Mouse (Mus musculus) liver, embryonic 11.5 days (tissue): ENCODE measurements at regions not wholly inside any gene's neighbourhood (a gene's known extent, or its start where the extent isn't known, plus 50 kb on each side); places are given as distances from the start of the nearest gene placed in this dataset.

ENCODE experiments used
- ATAC-seq: fragments of 200-750 bp; cut with Nextera tagmentation; replicated peaks from 2 replicates; pipeline ENCODE4 v1.8.0; 2017; ENCODE audit warnings: moderate number of reproducible peaks, mild to moderate bottlenecking, moderate TSS enrichment, moderate library complexity; ENCODE audit not compliant: low FRiP score
- DNase-seq: peaks from one replicate; pipeline ENCODE4 v3.0.0-alpha.2; 2017; ENCODE audit warnings: low spot score
- H3K27ac ChIP-seq: fragments of 300-500 bp; sonication (generic); 2 replicates; pipeline ENCODE4 v1.5.1; 2014; ENCODE audit warnings: mild to moderate bottlenecking, low read depth, low read length, control low read depth
- H3K27me3 ChIP-seq: fragments of 300-500 bp; sonication (generic); replicated peaks from 2 replicates; pipeline ENCODE4 v1.6.1; 2014; ENCODE audit warnings: low read length, mixed read lengths; ENCODE audit not compliant: control insufficient read depth, insufficient read depth
- H3K36me3 ChIP-seq: fragments of 300-500 bp; sonication (generic); 2 replicates; pipeline ENCODE4 v1.6.1; 2014; ENCODE audit warnings: mild to moderate bottlenecking, low read length, moderate library complexity, mixed read lengths; ENCODE audit not compliant: control insufficient read depth, insufficient read depth
- H3K4me1 ChIP-seq: fragments of 300-500 bp; sonication (generic); replicated peaks from 2 replicates; pipeline ENCODE4 v1.6.1; 2014; ENCODE audit warnings: low read length, mixed read lengths; ENCODE audit not compliant: control insufficient read depth, insufficient read depth
- H3K4me2 ChIP-seq: fragments of 300-500 bp; sonication (generic); 2 replicates; pipeline ENCODE4 v1.6.1; 2014; ENCODE audit warnings: mild to moderate bottlenecking, control low read depth, moderate library complexity
- H3K4me3 ChIP-seq: fragments of 300-500 bp; sonication (generic); 2 replicates; pipeline ENCODE4 v1.5.1; 2014; ENCODE audit warnings: low read depth, low read length, control low read depth
- H3K9ac ChIP-seq: fragments of 300-500 bp; sonication (generic); 2 replicates; pipeline ENCODE4 v1.6.1; 2014; ENCODE audit warnings: low read depth, low read length, control low read depth
- H3K9me3 ChIP-seq: fragments of 300-500 bp; sonication (generic); 2 replicates; pipeline ENCODE4 v1.6.1; 2016; ENCODE audit warnings: low read length, inconsistent platforms, mixed read lengths; ENCODE audit not compliant: control insufficient read depth
- WGBS: fragments of 180-500 bp; shearing (Covaris S2); extraction: QIAGEN DNeasy Blood & Tissue Kit; methylation state at CpG from one replicate; pipeline ENCODE4 v1.1.7; 2014; 5-methylcytosine and 5-hydroxymethylcytosine counted together

DNA sequence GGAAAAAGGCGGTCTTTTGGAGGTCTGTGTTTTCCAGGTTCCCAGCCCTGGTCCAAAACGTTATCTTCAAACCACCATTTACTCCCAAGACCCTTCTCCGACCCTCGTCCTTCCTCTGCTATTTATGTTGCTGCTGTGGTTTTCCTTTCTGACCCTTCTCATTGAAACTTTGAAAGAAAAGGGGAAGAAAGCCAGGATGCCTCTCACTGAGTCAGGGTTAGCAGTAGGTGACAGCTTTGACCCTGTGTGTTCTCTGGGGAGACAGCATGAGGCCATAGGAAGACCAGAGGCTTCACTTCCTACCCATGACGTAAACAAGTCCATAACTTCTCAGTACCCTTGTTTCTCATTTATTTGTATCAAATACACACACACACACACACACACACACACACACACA lies 166.1 kb downstream of the Gsdmc2 start:
- 45% methylated on average over 5 of the region's 5 CpGs for WGBS
- Histone ChIP-seq H3K27ac (no peak overlapping the region), H3K9me3 (0 out of 2 replicates have a peak, but pooled peaks cover 3% of the 10 kb centered on the region), H3K9ac (no peak overlapping the region), H3K27me3 (no peaks in the 10 kb centered on the region), H3K36me3 (no peaks in the 10 kb centered on the region), H3K4me2 (no peak overlapping the region), H3K4me3 (no peak overlapping the region), H3K4me1 (0 out of 2 replicates have a peak, but pooled peaks cover 10% of the 10 kb centered on the region)
- ATAC-seq, result peak; percentile 39; the same call in 1 of the 2 replicates
- no peak for DNase-seq

DNA sequence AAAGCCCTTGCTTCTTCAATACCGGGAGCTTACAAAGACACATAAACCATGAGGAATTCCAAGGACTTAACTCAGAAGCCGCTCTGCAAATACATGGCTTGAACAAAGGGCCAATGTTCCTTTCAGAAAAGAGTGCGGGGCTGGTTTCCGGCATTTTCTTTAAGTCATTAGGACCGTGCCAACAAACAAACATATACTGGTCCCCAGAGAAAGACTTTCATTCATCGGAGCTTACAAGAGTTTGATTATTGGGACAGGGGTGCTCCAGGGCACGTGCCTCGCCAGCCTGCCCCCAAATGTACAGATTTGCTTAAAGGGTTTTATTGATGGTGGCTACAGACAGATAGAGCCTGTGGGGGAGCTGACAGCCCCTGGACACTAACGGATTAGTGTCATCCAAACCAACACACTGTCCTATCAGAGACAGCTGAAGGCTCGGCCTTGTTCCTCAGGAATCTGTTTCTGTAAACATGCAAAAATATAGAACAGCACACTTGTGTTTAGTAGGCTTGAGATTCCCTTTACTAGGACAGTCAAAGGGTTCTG lies 169.4 kb downstream of the Gsdmc2 start:
- no peak for DNase-seq
- no peaks in the 10 kb centered on the region for H3K36me3 ChIP-seq
- WGBS, result 81% methylated on average over 10 of the region's 10 CpGs

DNA sequence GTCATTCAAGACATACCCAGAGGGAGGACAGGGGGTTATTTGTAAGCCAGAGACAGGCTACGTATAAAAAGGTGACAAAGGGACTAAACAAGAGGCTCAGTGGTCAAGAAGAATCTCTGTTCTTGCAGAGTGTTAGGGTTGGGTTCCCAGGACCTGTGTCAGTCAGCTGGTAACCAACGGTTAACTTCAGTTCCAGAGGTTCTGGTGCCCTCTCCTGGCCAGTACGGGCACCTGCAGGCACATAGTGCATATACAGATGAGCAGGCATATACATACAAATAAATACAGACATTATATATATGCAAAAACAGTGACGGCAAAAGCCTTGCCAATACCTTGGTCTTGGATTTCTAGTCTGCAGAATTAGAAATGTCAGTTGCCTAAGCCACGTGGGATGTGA lies 170.6 kb downstream of the Gsdmc2 start:
- no peak for ATAC-seq

More for the DNA sequence above, 169.4 kb downstream of the Gsdmc2 start:
- no peak overlapping the region for H3K4me3 ChIP-seq
- H3K27ac ChIP-seq, result no peak overlapping the region
- no peak overlapping the region for H3K9ac ChIP-seq
- no peak overlapping the region for H3K4me2 ChIP-seq
- 0 out of 2 replicates have a peak, but pooled peaks cover 3% of the 10 kb centered on the region for H3K9me3 ChIP-seq
- H3K27me3 ChIP-seq, result no peaks in the 10 kb centered on the region
- no peak for ATAC-seq
- 0 out of 2 replicates have a peak, but pooled peaks cover 10% of the 10 kb centered on the region for H3K4me1 ChIP-seq

DNA sequence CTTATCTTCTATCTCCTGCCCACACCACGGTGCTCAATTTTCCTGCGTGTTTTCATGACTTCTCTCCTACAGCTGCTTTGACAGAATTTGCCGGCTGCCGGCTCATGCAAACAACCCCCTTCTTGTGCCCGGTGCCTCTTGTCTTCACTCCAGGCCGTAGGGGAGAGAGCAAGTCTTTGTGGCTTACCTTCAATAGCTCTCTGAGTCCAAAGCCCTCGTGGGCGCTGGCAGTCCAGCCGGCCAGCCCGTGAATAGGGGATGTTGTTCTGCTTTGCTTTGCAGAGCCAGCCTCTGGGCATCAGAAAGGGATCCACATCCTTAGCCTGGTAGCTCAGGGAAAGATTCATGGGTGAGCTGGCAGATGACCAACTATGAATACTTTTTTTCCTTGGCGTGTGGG lies 173.9 kb downstream of the Gsdmc2 start:
- no peak for DNase-seq
- Histone ChIP-seq H3K4me1 (no peaks in the 10 kb centered on the region), H3K36me3 (no peaks in the 10 kb centered on the region), H3K4me2 (no peak overlapping the region), H3K9me3 (0 out of 2 replicates have a peak, but pooled peaks cover 3% of the 10 kb centered on the region), H3K27me3 (no peaks in the 10 kb centered on the region), H3K27ac (no peak overlapping the region), H3K9ac (no peak overlapping the region), H3K4me3 (no peak overlapping the region)
- ATAC-seq, result no peak
- 59% methylated on average over 11 of the region's 11 CpGs for WGBS

More for the DNA sequence above, 170.6 kb downstream of the Gsdmc2 start:
- Histone ChIP-seq H3K9me3 (0 out of 2 replicates have a peak, but pooled peaks cover 3% of the 10 kb centered on the region), H3K9ac (no peak overlapping the region), H3K4me1 (0 out of 2 replicates have a peak, but pooled peaks cover 4% of the 10 kb centered on the region), H3K4me3 (no peak overlapping the region), H3K27me3 (no peaks in the 10 kb centered on the region), H3K4me2 (no peak overlapping the region), H3K27ac (no peak overlapping the region), H3K36me3 (no peaks in the 10 kb centered on the region)
- DNase-seq, result no peak
- 90% methylated on average over 5 of the region's 5 CpGs for WGBS

DNA sequence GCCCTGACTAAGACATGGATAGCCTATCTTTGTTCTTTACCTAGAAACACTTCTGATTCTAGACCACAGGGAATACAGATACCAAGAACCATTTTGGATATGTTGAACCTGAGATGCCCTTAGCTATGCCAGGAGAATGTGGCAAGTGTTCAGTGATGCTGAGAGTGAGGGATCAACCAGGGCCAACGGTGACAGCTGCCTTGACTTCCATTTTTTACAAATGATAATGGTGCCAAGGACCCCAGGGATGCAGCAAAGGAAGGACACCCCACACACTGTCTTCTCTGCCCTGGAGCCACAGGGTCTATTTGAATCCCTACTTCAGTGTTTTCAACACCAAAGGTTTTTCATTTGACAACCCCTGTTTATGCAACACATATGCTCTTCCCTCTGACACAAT lies 174.4 kb downstream of the Gsdmc2 start:
- 75% methylated on average over 1 of the region's 1 CpGs for WGBS
- Histone ChIP-seq H3K4me2 (no peak overlapping the region), H3K27me3 (no peaks in the 10 kb centered on the region), H3K4me1 (no peaks in the 10 kb centered on the region), H3K27ac (no peak overlapping the region), H3K36me3 (no peaks in the 10 kb centered on the region), H3K9ac (no peak overlapping the region), H3K9me3 (0 out of 2 replicates have a peak, but pooled peaks cover 3% of the 10 kb centered on the region), H3K4me3 (no peak overlapping the region)
- DNase-seq (no peak), ATAC-seq (no peak)

DNA sequence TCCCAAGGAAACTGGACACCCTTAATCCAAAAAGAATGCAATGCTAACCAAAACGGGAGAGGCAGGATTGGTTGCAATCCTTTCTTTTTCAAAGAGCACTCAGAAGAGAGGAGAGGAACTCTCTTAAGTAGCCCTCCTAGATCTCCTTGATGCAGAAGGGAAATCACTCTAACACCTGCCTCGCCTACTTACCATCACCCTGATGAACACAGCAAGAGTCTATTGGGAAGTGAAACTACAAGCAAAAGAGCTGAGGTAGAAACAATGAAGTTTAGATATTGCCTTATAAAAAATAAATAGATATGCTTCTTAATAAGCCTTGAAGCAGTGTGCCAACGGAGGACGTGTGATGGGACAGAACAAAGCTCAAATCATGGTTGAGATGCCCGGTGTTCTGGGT lies 177.4 kb downstream of the Gsdmc2 start:
- Histone ChIP-seq H3K4me1 (no peaks in the 10 kb centered on the region), H3K27ac (no peak overlapping the region), H3K9me3 (no peaks in the 10 kb centered on the region), H3K4me2 (no peak overlapping the region), H3K9ac (no peak overlapping the region), H3K27me3 (no peaks in the 10 kb centered on the region), H3K4me3 (no peak overlapping the region), H3K36me3 (no peaks in the 10 kb centered on the region)
- ATAC-seq (no peak), DNase-seq (no peak)
- WGBS, result 83% methylated on average over 5 of the region's 5 CpGs

- no peak for DNase-seq
- Histone ChIP-seq H3K9ac (no peak overlapping the region), H3K9me3 (no peaks in the 10 kb centered on the region), H3K27ac (no peak overlapping the region), H3K27me3 (no peaks in the 10 kb centered on the region), H3K4me1 (no peaks in the 10 kb centered on the region), H3K4me3 (no peak overlapping the region), H3K36me3 (no peaks in the 10 kb centered on the region), H3K4me2 (no peak overlapping the region)
- ATAC-seq, result no peak
- WGBS, result 70% methylated on average over 4 of the region's 4 CpGs
Observed at GRCm38 (mm10) chr15:63665517-63665916, 179.5 kb downstream of the Gsdmc2 start.

- H3K4me3 ChIP-seq, result no peak overlapping the region
- H3K4me1 ChIP-seq, result no peaks in the 10 kb centered on the region
- H3K36me3 ChIP-seq, result no peaks in the 10 kb centered on the region
- DNase-seq (no peak), ATAC-seq (no peak)
- H3K4me2 ChIP-seq, result no peak overlapping the region
- no peaks in the 10 kb centered on the region for H3K9me3 ChIP-seq
- no peaks in the 10 kb centered on the region for H3K27me3 ChIP-seq
- WGBS, result 68% methylated on average over 2 of the region's 2 CpGs
- H3K9ac ChIP-seq, result no peak overlapping the region
- no peak overlapping the region for H3K27ac ChIP-seq
Observed at GRCm38 (mm10) chr15:63664877-63665276, 180.1 kb downstream of the Gsdmc2 start.

DNA sequence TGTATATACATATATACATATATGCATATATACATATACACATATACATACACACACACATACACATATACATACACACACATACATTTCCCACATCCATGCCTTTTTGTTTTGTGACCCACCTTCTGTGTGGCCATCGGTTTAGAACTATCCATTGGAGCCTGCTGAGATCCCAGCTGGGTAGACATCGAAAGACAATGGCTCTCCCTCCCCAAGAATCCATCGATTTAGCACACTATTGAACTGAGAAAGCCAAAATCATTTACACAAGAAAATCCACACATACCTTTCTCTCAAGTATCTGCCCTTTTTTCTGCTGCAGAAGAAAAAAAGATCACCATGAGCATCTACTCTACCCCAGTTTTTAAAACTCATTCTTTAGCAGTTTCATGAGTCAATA lies 182.8 kb downstream of the Gsdmc2 start:
- Histone ChIP-seq H3K36me3 (no peaks in the 10 kb centered on the region), H3K9me3 (no peaks in the 10 kb centered on the region), H3K4me3 (no peak overlapping the region), H3K4me2 (no peak overlapping the region), H3K27ac (no peak overlapping the region), H3K9ac (no peak overlapping the region), H3K27me3 (no peaks in the 10 kb centered on the region), H3K4me1 (peaks cover 4% of the 10 kb centered on the region; the same call in 1 of the 2 replicates)
- DNase-seq, result no peak
- WGBS, result 73% methylated on average over 3 of the region's 3 CpGs
- no peak for ATAC-seq
